Mouse (Mus musculus): Measurements from ENCODE around the gene Rock2. TPM values are rescaled to one million over a fixed set of nuclear protein-coding genes. Genes with fewer than 3 reads are reported as not detected.

Rock2 gene
- polyA plus RNA-seq, 2 experiments, result 18.2 to 18.3 TPM

DNA sequence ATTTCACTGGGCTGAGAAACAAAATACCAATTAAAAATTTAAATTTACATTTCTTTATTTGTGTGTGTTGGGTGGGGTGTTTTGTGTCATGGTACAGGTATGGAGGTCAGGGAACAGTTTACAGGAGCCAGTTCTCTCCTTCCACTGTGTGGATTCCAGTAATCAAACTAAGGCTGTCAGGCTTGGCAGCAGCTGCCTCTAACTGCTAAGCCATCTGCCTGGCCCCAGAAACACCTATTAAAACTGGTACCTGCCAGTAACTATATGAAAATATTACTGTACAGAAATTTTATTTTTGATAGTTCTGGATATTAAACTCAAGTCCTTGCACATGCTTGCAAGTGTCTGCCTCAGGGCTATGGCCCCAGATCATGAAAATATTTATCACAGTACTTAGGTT, 4.1 kb downstream of the Rock2 start:
- H3K4me1 ChIP-seq (ENCODE audit: control insufficient read depth, insufficient read depth, low read length), result peaks cover 20% of the 10 kb centered on the region
- ATAC-seq (ENCODE audit: low FRiP score, low read depth), result no peak

DNA sequence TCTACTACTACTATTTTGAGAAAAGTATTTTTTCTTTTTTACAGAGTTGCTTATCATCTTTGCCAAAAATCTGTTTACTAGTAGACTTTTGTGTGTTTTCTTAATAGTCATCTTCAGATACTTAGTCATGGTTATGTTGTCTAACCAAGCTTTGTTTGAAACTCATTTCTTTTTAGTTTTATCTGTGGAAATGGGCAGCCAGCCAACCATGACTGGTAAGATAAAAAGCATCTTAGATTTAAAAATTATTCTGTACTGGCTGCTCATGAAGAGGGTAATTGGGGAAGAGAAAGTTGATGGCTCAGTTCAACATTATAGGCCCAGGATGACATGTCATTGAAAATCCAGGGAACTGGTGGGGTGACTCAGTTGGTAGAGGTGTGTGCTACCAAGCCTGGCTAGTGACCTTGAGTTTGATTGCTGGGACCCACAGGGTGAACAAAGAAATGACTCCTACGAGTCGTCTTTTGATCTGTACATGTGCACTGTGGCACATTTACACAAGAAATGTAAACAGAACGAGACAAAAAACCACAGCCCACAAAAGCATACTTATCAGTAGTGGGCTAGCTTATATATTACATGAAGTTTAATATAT, 6.0 kb downstream of the Rock2 start:
- no peak for TF ChIP-seq POLR2A (IDR thresholded peaks at IDR 0.05; ENCODE audit: borderline replicate concordance, extremely low read depth, insufficient read depth, insufficient read length)
- WGBS, result 58% methylated on average over 3 of the region's 3 CpGs
- DNase-seq (ENCODE audit: low spot score) (no peak), ATAC-seq (ENCODE audit: low FRiP score, low read depth) (no peak)
- Histone ChIP-seq H3K4me2 (replicated peaks; ENCODE audit: low read depth, low read length, severe bottlenecking) (no peak overlapping the region), H3K27me3 (ENCODE audit: control insufficient read depth, insufficient read depth, low read length) (no peaks in the 10 kb centered on the region), H3K4me1 (ENCODE audit: control insufficient read depth, insufficient read depth, low read length) (peaks cover 16% of the 10 kb centered on the region), H3K9me3 (ENCODE audit: control insufficient read depth, low read length) (no peaks in the 10 kb centered on the region), H3K36me3 (ENCODE audit: control insufficient read depth, insufficient read depth, low read length) (no peaks in the 10 kb centered on the region), H3K4me3 (replicated peaks; ENCODE audit: low read length) (no peak overlapping the region), H3K27ac (replicated peaks; ENCODE audit: low read depth, low read length) (no peak overlapping the region), H3K9ac (ENCODE audit: low read depth, low read length, severe bottlenecking) (no peak overlapping the region)

More for the DNA sequence above, 4.1 kb downstream of the Rock2 start:
- Histone ChIP-seq H3K27ac (replicated peaks; ENCODE audit: low read depth, low read length) (no peak overlapping the region), H3K27me3 (ENCODE audit: control insufficient read depth, insufficient read depth, low read length) (no peaks in the 10 kb centered on the region), H3K4me2 (replicated peaks; ENCODE audit: low read depth, low read length, severe bottlenecking) (no peak overlapping the region), H3K9ac (ENCODE audit: low read depth, low read length, severe bottlenecking) (no peak overlapping the region), H3K9me3 (ENCODE audit: control insufficient read depth, low read length) (no peaks in the 10 kb centered on the region), H3K36me3 (ENCODE audit: control insufficient read depth, insufficient read depth, low read length) (no peaks in the 10 kb centered on the region), H3K4me3 (replicated peaks; ENCODE audit: low read length) (no peak overlapping the region)
- DNase-seq (ENCODE audit: low spot score), result no peak
- TF ChIP-seq POLR2A (IDR thresholded peaks at IDR 0.05; ENCODE audit: borderline replicate concordance, extremely low read depth, insufficient read depth, insufficient read length), result no peak

DNA sequence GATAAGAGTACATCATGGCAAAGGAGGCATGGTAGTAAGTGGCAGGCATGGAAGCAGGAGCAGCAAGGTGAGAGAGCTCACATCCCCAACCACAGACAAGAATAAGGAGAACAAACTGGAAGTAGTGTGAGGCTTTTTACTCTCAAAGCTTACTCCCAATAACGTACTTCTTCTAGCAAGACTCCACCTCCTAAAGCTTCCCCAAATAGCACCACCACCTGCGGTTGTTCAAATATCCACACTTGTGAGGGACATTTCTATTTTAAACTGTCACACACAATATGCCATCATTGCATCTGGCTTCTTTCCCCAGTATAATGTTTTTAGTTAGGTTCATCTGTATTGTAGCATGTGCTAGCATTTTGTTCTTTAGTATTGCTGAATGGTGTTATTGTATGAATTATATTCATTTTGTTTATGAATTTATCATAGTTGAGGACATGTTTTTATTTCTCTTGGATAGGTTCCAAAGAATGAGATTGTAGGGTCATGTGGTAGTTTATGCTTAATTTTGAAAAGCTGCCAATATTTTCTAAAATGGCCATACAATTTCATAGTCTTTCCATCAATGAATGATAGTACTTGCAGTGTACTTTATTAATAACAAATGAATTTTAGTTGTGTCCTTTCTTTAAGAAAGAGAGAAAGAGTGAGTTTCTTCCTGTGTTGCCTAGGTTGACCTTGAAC, 9.4 kb downstream of the Rock2 start:
- no peaks in the 10 kb centered on the region for H3K27me3 ChIP-seq (ENCODE audit: control insufficient read depth, insufficient read depth, low read length)
- DNase-seq (ENCODE audit: low spot score) (no peak), ATAC-seq (ENCODE audit: low FRiP score, low read depth) (no peak)
- H3K9me3 ChIP-seq (ENCODE audit: control insufficient read depth, low read length), result no peaks in the 10 kb centered on the region
- H3K4me1 ChIP-seq (ENCODE audit: control insufficient read depth, insufficient read depth, low read length), result no peaks in the 10 kb centered on the region
- no peak overlapping the region for H3K27ac ChIP-seq (replicated peaks; ENCODE audit: low read depth, low read length)
- H3K4me2 ChIP-seq (replicated peaks; ENCODE audit: low read depth, low read length, severe bottlenecking), result no peak overlapping the region
- WGBS, result 85% methylated on average over 2 of the region's 2 CpGs
- H3K4me3 ChIP-seq (replicated peaks; ENCODE audit: low read length), result no peak overlapping the region
- no peak for TF ChIP-seq POLR2A (IDR thresholded peaks at IDR 0.05; ENCODE audit: borderline replicate concordance, extremely low read depth, insufficient read depth, insufficient read length)
- H3K9ac ChIP-seq (ENCODE audit: low read depth, low read length, severe bottlenecking), result no peak overlapping the region
- H3K36me3 ChIP-seq (ENCODE audit: control insufficient read depth, insufficient read depth, low read length), result no peaks in the 10 kb centered on the region

DNA sequence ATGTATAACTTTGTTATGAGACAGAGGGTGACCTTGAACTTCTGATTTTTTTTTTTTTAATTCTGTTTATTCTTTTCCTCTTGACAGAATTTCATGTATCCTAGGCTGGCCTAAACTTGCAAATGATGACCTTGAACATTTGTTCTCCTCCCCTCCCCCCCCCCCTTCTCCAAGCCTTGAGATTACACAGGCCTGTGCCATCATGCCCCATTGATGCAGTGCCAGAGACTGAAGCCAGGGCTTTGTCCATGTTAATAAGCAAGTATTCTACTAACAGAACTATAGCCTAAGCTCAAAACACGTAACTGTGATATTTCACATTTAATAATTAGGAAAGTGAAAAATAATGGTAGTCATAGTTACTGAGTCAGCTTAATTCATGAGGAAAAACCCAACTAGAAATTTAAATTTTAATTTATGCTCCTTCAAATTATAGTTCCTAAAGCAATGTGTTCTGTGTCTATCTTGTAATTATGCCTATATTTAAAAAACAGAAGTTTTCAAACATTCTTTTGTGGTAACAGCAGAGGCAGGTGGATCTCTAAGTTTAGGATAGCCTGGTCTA, 12.7 kb downstream of the Rock2 start:
- no peak for TF ChIP-seq POLR2A (IDR thresholded peaks at IDR 0.05; ENCODE audit: borderline replicate concordance, extremely low read depth, insufficient read depth, insufficient read length)
- DNase-seq (ENCODE audit: low spot score) (no peak), ATAC-seq (ENCODE audit: low FRiP score, low read depth) (no peak)
- H3K36me3 ChIP-seq (ENCODE audit: control insufficient read depth, insufficient read depth, low read length), result no peaks in the 10 kb centered on the region
- no peak overlapping the region for H3K27ac ChIP-seq (replicated peaks; ENCODE audit: low read depth, low read length)
- no peak overlapping the region for H3K4me3 ChIP-seq (replicated peaks; ENCODE audit: low read length)
- H3K9me3 ChIP-seq (ENCODE audit: control insufficient read depth, low read length), result no peaks in the 10 kb centered on the region
- no peaks in the 10 kb centered on the region for H3K27me3 ChIP-seq (ENCODE audit: control insufficient read depth, insufficient read depth, low read length)
- H3K9ac ChIP-seq (ENCODE audit: low read depth, low read length, severe bottlenecking), result no peak overlapping the region
- no peak overlapping the region for H3K4me2 ChIP-seq (replicated peaks; ENCODE audit: low read depth, low read length, severe bottlenecking)
- 86% methylated on average over 1 of the region's 1 CpGs for WGBS
- H3K4me1 ChIP-seq (ENCODE audit: control insufficient read depth, insufficient read depth, low read length), result no peaks in the 10 kb centered on the region

DNA sequence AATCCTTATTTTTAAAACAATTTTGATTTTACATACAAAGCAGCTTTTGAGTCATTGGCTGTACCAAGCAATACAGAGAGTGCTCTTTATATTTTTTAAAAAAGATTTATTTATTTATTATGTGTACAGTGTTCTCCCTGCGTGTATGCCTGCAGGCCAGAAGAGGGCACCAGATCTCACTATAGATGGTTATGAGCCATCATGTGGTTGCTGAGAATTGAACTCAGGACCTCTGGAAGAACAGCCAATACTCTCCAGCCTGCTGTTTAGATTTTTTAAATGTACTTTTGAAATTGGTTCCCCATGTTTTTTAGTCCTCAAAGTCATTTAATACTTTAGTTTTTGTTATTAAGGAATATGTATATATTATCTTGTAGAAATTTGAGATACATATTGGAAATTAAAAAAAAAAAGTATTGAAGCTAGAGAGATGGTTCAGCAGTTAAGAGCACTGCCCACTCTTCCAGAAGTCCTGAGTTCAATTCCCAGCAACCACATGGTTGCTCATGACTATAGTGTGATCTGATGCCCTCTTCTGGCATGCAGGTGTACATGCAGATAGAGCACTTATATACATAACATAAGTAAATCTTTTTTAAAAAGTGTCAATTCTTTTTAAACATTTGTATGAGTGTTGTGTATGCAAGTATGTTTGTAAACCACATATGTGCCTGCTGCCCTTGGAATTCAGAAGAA, 13.4 kb downstream of the Rock2 start:
- H3K27ac ChIP-seq (replicated peaks; ENCODE audit: low read depth, low read length), result no peak overlapping the region
- WGBS, result 95% methylated on average over 1 of the region's 1 CpGs
- no peak overlapping the region for H3K9ac ChIP-seq (ENCODE audit: low read depth, low read length, severe bottlenecking)
- no peak overlapping the region for H3K4me3 ChIP-seq (replicated peaks; ENCODE audit: low read length)
- DNase-seq (ENCODE audit: low spot score) (no peak), ATAC-seq (ENCODE audit: low FRiP score, low read depth) (no peak)
- no peak overlapping the region for H3K4me2 ChIP-seq (replicated peaks; ENCODE audit: low read depth, low read length, severe bottlenecking)
- TF ChIP-seq POLR2A (IDR thresholded peaks at IDR 0.05; ENCODE audit: borderline replicate concordance, extremely low read depth, insufficient read depth, insufficient read length), result no peak
- H3K36me3 ChIP-seq (ENCODE audit: control insufficient read depth, insufficient read depth, low read length), result no peaks in the 10 kb centered on the region
- H3K4me1 ChIP-seq (ENCODE audit: control insufficient read depth, insufficient read depth, low read length), result no peaks in the 10 kb centered on the region
- no peaks in the 10 kb centered on the region for H3K9me3 ChIP-seq (ENCODE audit: control insufficient read depth, low read length)
- H3K27me3 ChIP-seq (ENCODE audit: control insufficient read depth, insufficient read depth, low read length), result no peaks in the 10 kb centered on the region
